Mouse (Mus musculus) brain, adult 2 months (tissue): ENCODE data around the gene Gin1.
"Not testable (repeated sequence)": the region's sequence is repeated elsewhere in the genome, so short reads cannot be mapped to it uniquely, and the experiment has no call there.

Source experiments
- DNase-seq: peaks from one replicate; pipeline ENCODE4 v3.0.0; 2011; ENCODE audit warnings: low read depth, low spot score

Gin1 gene

DNA sequence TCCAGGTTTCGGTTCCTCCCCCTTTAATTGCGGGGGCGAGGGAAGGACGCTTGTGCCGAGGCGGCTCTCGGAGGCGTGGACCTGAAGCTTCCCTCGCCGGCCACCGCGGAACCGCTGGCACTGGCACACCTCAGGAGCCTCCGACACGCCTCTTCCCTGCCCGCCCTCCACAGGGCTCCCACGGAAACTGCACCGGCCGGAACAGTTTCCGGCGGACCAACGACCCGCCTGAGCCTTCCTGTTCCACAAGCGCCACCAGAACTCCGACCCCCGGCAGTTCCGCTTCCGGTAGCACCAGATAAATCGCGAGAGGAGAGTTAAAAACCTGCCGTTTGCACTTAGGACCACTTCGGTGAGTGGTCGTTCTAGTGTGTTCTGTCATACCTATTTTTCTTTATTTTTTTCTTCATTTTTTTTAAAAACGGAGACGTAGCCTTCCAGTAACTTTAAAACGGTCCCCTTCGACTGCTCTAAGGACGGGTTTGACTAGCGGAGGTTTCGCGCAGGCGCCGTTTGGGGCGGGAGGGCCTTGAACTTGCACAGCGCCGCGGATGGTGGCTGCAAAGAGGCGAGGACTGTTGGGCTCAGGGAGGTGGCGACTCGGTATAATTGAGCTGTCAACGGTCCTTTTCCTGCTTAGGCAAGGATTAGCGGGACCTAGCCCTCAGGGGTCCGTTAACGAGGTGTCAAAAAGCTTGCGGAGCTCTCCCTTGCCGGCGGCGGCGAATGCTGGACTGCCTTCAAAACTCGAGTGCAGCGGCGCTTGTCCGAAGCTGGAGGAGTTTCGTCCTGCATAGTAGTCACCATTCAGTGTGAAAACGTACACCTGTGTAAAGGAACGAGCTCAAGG lies at the start of gene Gin1, which contains the start of gene Ppip5k2:
Gene Gin1, plus strand, starts transcription at position 269 of the 850 bp plus-strand sequence.
Gene Ppip5k2, minus strand, starts transcription at position 508 of the 850 bp plus-strand sequence.
- peak; percentile 99 for DNase-seq

DNA sequence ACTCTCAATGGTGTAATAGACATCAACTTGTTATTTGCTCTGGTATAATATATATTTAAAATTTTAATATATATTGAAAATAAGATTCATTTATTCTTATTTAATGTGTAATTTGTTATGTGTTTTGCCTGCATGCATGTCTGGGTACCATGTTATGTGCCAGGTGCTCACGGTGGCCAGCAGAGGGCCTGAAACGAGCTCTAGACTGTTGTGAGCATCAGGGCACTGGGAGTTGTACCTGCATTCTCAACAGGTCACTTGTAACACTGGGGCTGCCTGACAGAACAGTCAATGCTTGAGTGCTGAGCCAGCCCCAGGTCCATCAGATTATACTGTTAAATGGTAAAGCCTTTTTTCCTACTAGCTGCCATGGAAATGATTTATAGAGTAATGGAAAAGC lies 43.2 kb upstream of the Gin1 start:
- DNase-seq, result peak; percentile 32

DNA sequence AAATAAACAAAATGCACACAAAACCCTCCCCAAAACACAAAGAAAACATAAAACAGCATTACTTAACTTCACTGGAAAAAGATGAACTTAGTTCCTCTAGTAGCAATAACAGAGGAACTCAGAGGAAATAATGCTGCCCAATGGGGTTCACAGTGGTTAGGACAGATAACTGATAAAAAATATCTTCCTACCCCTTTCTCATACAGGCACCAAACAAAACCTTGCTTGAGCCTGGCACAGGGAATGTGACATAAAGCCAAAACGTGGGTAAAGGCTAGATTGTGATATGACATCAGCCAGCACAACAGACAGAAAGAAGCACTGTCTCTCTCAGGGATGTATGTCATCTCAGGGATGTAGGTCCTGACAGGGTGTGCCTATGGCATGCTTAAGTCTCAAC lies 40.6 kb upstream of the Gin1 start:
- DNase-seq, result no peak

DNA sequence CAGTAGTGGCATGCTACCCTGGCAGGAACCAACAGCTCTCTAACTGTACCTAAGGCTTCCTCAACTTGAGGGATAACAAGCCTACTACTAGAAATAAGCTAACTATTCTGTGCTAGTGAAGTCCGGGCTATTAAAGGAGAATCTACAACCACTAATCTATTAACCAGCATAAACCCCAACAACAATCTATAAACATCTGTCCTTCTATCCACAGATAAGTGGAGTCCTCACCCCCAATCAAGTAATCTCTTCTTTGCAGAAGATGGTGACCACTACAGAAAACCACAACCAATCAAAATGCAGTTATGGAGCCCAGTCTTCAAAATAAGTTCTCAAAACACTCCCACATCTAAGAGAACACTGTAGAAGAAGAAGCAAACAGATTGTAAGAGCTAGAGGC lies 26.9 kb upstream of the Gin1 start:
- no peak for DNase-seq

DNA sequence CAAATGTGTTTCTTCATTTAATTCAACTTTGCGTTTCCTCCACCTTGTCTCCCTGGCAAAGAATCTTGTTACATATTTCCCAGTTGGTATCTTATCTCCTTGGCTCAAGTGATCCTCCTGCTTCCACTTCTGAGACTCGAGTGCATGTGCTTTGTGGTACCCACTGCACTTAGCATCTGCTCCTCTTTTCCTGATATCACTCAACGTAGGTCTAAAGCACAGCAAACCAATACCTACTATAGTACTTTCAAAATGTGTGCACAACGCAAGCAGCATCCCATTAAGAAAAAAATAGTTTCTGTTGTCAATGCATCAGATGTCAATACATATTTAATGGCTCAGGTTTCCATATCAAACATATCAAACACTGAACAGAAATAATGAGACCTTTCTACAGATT lies 24.3 kb upstream of the Gin1 start:
- DNase-seq, result no peak

DNA sequence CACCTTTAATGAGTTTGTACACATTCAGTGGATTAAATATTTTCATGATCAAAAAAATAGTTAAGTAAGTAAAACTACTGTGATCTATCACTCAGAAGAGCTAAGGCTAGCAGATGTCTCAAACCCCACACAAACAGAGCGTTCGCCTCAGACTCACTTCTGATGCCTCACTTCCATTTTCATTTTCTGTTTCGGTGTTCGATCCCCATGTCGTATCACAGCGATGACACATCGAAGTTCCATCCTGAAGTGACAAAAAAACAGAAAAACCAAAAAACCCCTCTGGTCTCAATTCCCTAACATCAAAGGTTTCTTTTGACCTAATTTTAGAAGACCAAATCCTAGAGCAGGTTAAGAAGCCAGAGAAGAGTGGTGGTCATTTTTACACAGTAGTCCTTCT lies 23.7 kb upstream of the Gin1 start:
- no peak for DNase-seq

DNA sequence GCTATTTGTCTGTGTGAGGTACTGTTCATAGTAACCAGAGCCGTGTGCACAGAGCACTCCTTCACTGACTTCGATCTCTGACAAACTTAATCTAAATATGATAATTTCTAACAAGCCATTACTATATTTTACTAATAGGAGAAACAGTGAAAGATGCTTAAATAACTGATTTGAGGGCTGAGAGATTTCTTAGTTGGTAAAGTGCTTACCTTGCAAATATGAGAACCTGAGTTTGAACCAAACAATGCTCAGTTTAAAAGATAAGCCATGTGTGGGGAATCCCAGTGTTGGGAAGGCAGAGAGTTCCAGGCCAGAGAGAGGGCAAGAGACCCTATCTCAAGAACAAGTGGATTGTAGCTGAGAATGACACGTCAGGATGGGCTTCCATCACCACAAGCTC lies 21.8 kb upstream of the Gin1 start:
- DNase-seq, result no peak

DNA sequence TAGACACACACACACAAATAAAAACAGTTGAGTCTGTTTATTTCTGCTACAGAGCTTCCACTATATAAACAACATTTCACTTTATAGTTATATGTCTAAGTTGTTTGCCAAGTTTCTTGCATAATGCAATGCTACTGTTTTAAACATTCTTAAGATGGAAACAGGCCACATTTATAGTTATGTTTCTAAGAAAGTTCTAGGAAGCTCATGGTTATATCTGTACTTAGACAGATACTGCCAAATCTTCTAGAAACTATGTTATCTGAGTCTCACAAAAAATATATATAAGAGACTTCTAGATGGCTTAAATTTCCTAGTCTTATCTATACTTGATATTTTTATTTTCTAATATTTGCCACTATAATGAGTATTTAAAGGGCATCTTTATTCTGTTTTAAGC lies 16.8 kb upstream of the Gin1 start:
- DNase-seq, result peak; percentile 30

DNA sequence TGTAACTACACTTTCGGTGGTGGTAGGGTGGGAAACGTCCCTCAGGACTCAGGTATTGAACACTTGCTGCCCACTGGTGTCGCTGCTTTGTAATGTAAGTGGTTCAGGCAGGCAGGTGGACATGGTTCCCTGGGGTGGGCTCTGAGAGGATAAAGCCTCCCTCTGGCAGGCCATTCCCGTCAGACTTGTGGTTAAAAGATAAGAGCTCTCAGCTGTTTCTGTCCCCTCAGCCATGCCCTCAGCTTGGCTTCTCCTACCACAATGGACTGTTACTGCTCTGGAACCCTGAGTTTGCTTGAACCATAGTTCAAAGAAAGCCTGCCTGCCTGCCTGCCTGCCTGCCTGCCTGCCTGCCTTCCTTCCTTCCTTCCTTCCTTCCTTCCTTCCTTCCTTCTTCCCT lies 15.6 kb upstream of the Gin1 start:
- DNase-seq, result no peak

DNA sequence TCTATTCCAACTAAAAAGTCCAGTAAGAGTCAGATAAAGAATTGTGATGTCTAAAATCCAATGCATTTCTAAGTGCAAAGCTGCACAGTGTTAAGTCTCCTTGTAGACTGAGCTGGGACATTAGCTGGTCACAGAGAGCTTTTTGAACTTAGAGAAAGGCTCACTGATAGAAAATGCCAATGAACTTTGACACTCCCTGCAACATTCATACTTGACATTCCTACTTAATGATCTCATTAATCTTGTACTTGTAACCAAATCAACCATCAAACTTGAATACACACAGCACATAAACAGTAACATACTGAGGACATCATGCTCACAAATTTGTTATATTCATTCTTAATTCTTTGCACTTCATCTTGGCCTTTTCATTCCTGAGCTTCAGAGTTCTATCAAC lies 10.1 kb upstream of the Gin1 start:
- DNase-seq, result no peak

DNA sequence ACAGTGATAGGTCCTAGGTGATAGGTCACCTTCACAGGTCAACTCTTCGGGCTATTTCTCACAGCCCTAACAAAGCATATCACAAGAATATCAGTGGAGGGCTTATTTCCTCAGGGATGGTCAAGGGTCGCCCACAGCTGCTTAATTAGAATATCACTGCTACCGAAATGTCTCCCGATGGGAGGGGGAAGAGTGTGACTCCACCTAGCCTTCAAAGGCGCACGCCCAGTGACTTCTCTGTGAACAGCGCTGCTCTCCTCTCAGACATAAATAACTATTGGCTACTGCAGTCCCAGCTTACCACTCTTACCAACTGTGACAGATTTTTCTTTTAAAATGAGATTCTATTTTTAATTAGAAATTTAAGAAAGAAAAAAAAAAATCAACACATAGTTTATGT lies 9.4 kb upstream of the Gin1 start:
- DNase-seq, result peak; percentile 30

DNA sequence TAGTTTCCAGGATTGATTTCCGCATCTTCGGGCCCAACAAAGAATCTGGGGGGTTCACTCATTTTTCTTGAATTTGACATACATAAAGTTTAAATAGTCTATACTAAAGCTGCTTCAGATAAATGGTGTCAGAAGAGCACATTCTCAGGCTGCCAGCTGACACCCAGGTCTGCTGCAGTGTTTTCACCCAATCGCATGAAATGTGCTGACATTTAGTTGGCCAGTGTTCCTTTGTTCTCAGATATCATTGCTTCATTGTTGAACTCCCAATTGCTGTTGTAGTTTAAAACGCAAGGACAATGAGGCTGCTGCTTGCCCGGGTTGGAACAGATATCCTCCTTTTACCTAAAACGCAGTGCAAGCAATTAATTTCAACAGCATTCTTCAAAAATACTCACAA lies 8.5 kb upstream of the Gin1 start:
- DNase-seq, result peak; percentile 64

DNA sequence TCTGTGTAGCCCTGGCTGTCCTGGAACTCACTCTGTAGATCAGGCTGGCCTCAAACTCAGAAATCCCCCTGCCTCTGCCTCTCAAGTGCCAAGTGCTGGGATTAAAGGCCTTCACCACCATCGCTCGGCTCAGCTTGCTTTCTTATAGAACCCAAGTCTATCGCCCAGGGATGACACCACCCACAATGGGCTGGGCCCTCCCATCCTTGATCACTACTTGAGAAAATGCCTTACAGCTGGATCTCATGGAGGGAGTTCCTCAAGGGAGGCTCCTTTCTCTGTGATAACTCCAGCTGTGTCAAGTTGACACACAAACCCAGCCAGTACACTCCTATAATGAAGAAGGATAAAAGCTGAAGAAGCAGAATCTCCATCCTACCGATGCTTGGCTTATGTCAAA lies 4.3 kb upstream of the Gin1 start:
- DNase-seq, result not testable (repeated sequence)

DNA sequence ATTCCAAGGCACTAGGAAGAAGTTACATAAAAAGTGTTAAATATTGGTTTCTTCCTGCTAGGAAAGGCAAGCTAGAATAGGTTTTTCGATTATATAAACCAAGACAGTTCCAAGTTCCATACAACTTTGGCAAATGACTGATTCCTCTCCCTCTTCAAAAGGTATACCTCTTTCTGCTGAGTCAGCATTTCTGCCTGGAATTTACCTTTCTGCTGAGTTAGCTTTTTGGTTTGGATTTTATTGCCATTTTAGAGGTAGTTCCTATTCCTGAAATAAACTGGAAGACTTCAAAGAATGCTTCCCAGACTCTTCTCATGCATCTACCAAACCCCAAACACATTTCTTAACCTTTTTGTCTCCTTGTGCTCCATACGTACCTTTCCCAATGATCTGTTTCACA lies 1.9 kb upstream of the Gin1 start:
- DNase-seq, result no peak

DNA sequence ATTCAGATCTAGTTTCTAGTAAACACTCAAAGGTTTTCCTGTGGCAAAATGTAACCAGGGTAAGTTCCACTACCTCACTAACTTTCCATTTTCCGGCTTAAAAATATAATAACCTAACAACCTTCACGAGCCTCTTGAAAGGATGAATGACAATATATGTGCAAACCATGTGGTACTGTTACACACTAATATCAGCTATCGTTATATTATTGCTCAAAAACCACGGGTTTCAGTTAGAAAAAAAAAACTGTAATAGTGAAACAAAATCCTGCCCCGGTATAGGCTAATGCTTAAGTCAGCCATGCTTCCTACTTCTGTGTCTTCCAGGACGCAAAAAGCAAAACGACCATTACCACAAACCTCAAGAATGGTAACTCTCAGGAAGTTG lies 1.1 kb upstream of the Gin1 start:
- DNase-seq, result no peak

DNA sequence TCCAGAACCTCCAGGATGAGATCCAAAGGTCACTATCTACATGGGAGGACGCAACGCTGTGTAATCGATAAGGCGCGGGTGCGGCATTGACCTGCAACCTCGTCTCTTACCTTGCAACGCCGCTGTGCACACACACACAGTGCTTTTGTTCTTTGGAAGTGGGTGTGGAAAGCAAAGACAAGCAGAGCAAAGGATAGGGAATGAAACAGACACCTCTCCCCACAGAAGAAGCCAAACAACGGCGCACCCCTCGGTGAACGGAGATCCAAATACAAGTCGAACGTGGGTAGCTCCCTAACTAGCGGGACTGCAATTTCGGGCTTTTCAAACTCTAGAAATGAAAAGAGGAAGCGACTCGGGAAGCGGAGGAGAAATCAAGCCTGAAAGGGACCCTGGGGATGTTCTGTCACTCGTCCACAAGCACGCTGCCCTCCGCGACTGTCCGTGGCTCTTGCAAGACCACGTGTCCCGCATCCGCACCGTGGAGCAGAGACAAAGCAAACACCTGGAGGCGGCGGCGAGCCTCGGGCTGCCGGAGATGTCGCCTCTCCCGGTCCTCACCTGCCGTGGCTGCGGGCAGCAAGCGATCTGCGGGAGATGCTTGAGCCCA lies 573 bp upstream of the Gin1 start:
- DNase-seq, result peak; percentile 39

DNA sequence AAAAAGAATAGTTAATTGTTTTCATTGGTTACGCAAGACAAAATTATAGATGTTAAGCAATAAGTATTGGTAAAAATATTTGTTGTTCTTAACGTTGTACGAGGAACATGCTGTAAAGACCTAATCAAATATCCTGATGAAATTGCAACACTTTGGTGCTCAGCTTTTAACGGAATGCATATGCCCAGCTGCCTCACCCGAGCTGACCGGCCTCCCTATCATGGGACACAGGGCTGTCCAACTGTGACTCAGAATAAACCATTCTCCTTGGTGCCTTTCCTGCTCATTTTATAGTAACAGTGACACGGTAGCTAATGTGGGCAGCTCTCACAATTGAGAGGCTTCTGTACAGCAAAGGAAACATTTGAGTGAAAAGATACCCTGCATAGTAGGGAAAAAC lies 1.1 kb downstream of the Gin1 start:
- no peak for DNase-seq

DNA sequence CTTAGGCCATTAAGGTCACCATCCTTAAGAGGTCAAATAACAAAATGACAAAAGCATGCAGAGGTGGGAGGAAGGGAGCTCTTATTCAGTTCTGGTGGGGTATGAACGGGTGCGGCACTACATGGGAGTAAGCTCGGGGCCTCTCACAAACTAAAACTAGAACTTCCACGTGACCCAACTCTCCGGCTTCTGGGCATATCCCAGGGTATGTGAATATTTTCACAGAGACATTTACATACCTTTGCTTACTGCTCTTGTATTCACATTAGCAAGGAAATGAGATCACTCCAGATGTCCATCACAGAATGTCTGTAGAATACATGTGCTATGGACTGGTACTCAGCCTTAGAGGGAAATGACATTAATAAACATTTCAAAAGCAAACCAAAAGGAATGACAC lies 1.8 kb downstream of the Gin1 start:
- no peak for DNase-seq

DNA sequence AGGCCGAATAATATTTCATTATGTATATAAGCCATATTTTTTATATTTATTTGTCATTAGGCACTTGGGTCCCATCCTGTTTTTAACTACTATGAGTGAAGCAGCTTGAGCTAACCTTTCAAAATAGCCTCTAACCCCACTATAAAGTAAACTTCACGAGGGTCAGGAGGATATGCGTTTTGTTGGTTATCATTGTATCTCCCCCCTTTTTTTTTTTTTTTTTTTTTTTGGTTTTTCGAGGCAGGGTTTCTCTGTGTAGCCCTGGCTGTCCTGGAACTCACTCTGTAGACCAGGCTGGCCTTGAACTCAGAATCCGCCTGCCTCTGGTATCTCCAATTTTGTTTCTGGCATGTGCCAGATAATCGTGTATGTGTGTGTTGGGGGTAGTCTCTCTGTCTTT lies 3.4 kb downstream of the Gin1 start:
- DNase-seq, result no peak

DNA sequence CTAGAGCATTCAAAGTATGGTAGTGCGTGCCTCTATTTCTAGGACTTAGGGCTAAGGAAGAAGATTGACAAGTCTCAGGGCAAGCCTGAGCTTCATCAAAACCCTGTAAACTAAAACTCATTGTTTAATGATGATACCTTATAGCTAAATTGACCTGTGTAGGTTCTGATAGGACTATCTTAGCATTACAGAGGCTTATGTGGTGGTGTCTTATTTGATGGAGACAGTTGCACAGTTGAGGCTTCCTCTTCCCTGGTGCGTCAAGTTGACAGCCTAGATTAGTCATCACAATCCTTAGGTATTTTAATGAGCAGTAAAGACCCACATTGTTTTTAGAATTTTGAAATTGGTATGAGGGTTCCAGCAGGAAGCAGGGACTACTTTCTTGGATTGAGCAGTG lies 4.0 kb downstream of the Gin1 start:
- no peak for DNase-seq

DNA sequence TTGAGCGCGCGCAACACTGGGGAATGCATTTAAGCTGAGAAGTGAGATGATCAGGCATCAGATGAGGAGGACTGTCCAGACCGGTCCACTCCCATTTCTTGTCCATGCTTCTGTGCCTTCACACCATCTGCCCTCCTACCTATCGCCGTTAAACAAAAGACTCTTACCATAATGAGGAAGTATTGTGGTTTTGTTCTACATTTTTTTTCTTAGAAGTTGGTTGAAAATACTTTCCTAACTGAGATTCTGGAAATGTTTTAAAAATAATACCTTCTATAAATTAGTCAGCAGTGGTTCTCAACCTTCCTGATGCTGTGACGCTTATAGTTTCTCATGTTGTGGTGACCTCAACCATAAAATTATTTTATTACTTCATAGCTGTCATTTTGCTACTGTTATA lies 11.7 kb downstream of the Gin1 start:
- no peak for DNase-seq

DNA sequence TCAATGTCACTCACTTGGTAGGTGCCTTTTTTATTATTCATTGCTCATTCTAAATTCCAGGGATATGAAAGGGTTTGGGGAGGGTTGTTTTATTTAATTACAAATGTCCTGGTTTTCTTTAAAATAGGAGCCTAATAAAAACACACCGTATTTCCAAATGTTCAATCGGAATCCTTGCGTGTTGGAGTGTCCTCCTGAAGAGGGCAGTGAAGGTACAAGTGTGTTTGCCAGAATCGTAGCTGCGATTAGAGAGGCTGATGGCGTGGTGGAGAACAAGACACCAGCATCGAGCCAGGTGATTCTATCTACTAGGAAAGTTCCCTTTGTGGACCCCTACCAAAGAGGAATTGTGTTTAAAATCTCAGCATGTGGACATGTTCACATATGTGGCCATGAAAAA lies 15.0 kb downstream of the Gin1 start:
- peak; percentile 44 for DNase-seq

DNA sequence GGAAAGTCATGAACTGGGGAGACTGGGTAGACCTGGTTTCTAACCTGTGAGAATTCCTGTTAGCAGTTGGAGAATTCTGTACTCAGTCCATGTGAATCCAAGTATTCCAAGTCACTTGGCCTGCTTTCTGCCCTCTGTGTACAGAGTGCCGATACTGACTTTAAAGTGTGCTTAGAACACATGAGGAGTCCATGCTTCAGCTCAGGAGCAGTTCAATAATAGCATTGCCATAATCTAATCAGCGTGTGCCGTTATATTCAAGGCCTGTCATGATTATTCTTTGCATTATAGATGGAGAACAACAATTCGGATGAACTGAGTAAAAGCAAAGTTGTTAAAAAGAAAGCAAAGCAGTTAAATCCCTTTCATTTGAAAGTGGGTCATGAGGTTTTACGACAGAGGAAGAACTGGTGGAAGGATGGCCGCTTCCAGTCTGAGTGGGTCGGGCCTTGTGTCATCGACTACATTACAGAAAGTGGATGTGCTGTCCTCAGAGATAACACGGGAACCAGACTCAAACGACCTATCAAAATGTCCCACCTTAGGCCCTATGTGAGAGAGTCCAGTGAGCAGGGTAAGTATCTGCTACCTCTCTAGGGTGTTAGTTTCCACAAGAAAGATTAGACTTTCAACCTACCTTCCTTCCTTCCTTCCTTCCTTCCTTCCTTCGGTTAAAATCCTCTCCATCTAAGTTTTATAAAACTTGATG lies 15.9 kb downstream of the Gin1 start:
- DNase-seq, result no peak
